Mouse (Mus musculus): Measurements from ENCODE around the gene Pla2g6. TPM values are rescaled to one million over a fixed set of nuclear protein-coding genes. Genes with fewer than 3 reads are reported as not detected.
A peak's percentile ranks its signal among the peaks of the same experiment; 100 is the strongest.

The Pla2g6 gene
- polyA plus RNA-seq, 1 experiment from 2014 or later, result 27.1 TPM

DNA sequence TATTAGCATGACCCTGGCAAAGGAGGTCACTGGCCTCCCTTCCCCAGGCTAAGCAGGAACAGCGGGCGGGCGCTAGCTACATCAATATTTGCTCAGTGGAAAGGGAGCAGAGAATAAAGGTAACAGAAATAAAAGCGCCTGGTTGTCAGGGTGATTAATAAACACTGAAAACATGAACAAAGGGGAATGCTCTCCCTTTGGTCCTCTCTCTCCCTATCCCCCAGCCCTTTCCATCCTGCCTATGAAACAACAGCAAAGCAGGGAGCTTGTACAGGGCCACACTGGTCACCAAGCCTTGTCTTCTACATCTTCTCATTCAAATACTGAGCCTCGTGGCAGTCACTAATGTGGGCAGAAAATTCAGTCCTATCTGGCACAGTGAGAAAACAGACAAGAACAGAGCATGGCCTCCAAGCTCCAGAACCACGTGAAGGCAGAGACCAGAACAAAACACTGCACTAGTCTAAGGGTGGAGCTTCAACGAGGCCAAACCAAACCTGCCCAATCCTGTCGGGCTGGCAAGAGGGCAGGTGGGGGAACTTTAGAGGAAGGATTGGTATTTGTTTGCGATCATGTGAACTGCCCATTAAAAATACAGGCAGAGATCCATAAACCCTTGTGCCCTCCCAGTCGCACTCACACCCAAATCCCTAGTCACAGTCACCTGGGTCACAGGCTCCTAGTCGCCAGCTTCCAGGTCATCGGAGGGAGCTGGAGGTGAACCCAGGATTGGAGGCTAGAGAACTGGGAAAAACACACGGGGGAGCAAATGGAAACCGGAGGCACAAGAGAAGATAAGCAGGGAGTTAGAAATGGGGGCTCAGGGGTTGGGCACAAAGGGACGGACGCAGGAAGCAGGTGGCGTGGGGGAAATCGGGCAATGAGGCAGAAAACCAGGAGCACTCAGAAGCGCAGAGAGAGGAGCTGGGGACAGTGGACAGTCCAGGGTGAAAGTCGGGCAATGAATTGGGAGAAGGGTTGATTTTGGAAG is 924 bp downstream of the Pla2g6 start:
- H3K9me3 ChIP-seq (ENCODE audit: control insufficient read depth, low read length), result no peaks in the 10 kb centered on the region
- H3K27me3 ChIP-seq (replicated peaks; ENCODE audit: control insufficient read depth, insufficient read depth, low read length), result no peaks in the 10 kb centered on the region
- H3K4me1 ChIP-seq (ENCODE audit: control insufficient read depth, insufficient read depth, low read length), result peaks cover 36% of the 10 kb centered on the region
- 12% methylated on average over 20 of the region's 20 CpGs for WGBS
- ATAC-seq, result peak; percentile 27
- peak overlapping the region; percentile 97 for H3K27ac ChIP-seq (ENCODE audit: low read length)
- H3K36me3 ChIP-seq (ENCODE audit: control insufficient read depth, insufficient read depth, low read length), result no peaks in the 10 kb centered on the region
- H3K9ac ChIP-seq (ENCODE audit: low read depth, low read length), result peak overlapping the region; percentile 82
- H3K4me2 ChIP-seq (ENCODE audit: low read depth, low read length), result peak overlapping the region; percentile 83
- H3K4me3 ChIP-seq (ENCODE audit: low read length), result peak overlapping the region; percentile 70

DNA sequence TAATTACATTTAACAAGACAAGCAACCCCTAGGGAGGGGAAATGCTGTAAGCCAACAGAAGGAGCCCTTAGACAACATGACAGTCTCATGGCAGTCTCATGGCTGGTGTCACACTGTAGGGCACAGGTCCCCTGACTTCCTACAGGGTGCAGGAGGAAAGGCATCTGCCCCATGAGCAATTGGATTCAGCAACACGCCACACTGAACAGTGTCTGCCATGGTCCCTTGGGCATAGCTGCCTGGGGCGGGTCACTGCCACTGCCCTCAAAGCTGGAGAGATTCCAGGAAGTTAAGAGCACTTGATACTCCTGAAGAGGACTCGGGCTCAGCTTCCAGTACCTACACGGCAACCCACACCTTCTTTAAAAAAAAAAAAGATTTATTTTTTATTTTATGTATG is 1.9 kb downstream of the Pla2g6 start:
- H3K4me1 ChIP-seq (ENCODE audit: control insufficient read depth, insufficient read depth, low read length), result peaks cover 36% of the 10 kb centered on the region
- 53% methylated on average over 4 of the region's 4 CpGs for WGBS
- H3K9ac ChIP-seq (ENCODE audit: low read depth, low read length), result peak overlapping the region; percentile 58
- H3K9me3 ChIP-seq (ENCODE audit: control insufficient read depth, low read length), result no peaks in the 10 kb centered on the region
- ATAC-seq, result no peak
- H3K27ac ChIP-seq (ENCODE audit: low read length), result peak overlapping the region; percentile 97
- peak overlapping the region; percentile 83 for H3K4me2 ChIP-seq (ENCODE audit: low read depth, low read length)
- peak overlapping the region; percentile 70 for H3K4me3 ChIP-seq (ENCODE audit: low read length)
- H3K36me3 ChIP-seq (ENCODE audit: control insufficient read depth, insufficient read depth, low read length), result no peaks in the 10 kb centered on the region
- no peaks in the 10 kb centered on the region for H3K27me3 ChIP-seq (replicated peaks; ENCODE audit: control insufficient read depth, insufficient read depth, low read length)

DNA sequence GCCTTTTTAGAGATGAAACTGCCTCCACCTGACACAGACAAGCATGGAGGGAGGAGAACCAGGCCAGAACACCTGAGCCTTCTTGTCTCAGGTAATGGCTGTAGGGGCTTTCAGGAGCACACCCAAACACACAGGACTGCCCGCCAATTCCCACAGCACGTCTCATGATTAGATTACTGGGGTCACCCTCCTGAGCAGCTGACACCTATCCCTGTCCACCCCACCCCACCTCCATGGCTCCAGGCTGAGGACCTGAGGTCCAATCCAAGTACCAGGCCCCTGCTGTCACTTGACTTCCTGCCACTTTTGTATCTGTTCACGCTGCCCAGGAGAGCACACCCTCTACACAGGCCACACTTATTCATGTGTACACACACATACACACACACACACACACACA is 2.4 kb downstream of the Pla2g6 start:
- peak overlapping the region; percentile 45; the same call in 1 of the 2 replicates for H3K27ac ChIP-seq (ENCODE audit: low read length)
- no peak overlapping the region for H3K4me3 ChIP-seq (ENCODE audit: low read length)
- peak overlapping the region; percentile 41; the same call in 1 of the 2 replicates for H3K9ac ChIP-seq (ENCODE audit: low read depth, low read length)
- H3K4me2 ChIP-seq (ENCODE audit: low read depth, low read length), result no peak overlapping the region
- peaks cover 36% of the 10 kb centered on the region for H3K4me1 ChIP-seq (ENCODE audit: control insufficient read depth, insufficient read depth, low read length)
- 42% methylated on average over 3 of the region's 3 CpGs for WGBS
- no peaks in the 10 kb centered on the region for H3K36me3 ChIP-seq (ENCODE audit: control insufficient read depth, insufficient read depth, low read length)
- no peaks in the 10 kb centered on the region for H3K27me3 ChIP-seq (replicated peaks; ENCODE audit: control insufficient read depth, insufficient read depth, low read length)
- no peak for ATAC-seq
- H3K9me3 ChIP-seq (ENCODE audit: control insufficient read depth, low read length), result no peaks in the 10 kb centered on the region

DNA sequence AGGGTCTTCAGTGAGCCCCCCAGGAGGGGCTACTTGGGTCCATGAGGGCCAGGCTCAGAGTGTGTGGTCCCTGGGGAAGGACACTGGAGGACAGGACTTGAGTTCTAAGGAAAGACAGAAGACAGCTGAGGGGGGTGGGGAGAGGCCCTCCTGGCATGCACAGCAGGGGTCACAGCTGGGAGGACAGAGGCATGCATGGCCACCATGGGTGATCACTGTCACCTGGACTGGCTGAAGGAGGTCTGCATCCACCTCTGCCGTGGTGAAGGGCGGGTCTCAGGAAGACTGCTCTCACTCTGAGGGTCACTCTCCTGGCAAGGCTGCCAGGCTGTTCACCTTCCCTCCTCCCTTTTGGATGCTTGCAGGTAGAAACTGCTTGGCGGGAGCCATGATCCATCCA is 3.8 kb downstream of the Pla2g6 start:
- 73% methylated on average over 3 of the region's 3 CpGs for WGBS
- H3K27ac ChIP-seq (ENCODE audit: low read length), result peak overlapping the region; percentile 83
- ATAC-seq, result no peak

DNA sequence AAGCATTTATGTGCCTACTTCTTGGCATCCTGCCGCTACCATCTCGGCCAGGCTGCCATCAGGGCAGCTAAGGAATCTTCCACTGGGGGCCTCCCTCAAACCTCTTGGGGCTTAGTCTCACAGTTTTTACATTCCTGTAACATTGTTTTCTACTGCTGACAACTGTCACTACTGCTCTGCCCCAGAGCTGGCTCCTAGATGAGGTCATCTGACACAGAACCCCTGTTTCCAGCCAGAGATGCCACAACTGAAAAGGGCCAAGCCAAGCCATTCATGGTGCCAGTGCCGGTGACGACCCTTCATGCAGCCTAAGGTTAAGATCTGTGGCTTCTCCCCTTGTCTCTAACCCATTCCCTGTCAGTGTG is 4.4 kb downstream of the Pla2g6 start:
- Histone ChIP-seq H3K27me3 (replicated peaks; ENCODE audit: control insufficient read depth, insufficient read depth, low read length) (no peaks in the 10 kb centered on the region), H3K27ac (ENCODE audit: low read length) (peak overlapping the region; percentile 83), H3K4me3 (ENCODE audit: low read length) (no peak overlapping the region), H3K9ac (ENCODE audit: low read depth, low read length) (peak overlapping the region; percentile 38; the same call in 1 of the 2 replicates), H3K4me2 (ENCODE audit: low read depth, low read length) (no peak overlapping the region), H3K36me3 (ENCODE audit: control insufficient read depth, insufficient read depth, low read length) (no peaks in the 10 kb centered on the region), H3K9me3 (ENCODE audit: control insufficient read depth, low read length) (no peaks in the 10 kb centered on the region), H3K4me1 (ENCODE audit: control insufficient read depth, insufficient read depth, low read length) (peaks cover 36% of the 10 kb centered on the region)
- no peak for ATAC-seq
- WGBS, result 78% methylated on average over 4 of the region's 4 CpGs

More for the DNA sequence above, 3.8 kb downstream of the Pla2g6 start:
- Histone ChIP-seq H3K4me2 (ENCODE audit: low read depth, low read length) (no peak overlapping the region), H3K27me3 (replicated peaks; ENCODE audit: control insufficient read depth, insufficient read depth, low read length) (no peaks in the 10 kb centered on the region), H3K36me3 (ENCODE audit: control insufficient read depth, insufficient read depth, low read length) (no peaks in the 10 kb centered on the region), H3K9ac (ENCODE audit: low read depth, low read length) (no peak overlapping the region), H3K9me3 (ENCODE audit: control insufficient read depth, low read length) (no peaks in the 10 kb centered on the region), H3K4me1 (ENCODE audit: control insufficient read depth, insufficient read depth, low read length) (peaks cover 36% of the 10 kb centered on the region), H3K4me3 (ENCODE audit: low read length) (no peak overlapping the region)

DNA sequence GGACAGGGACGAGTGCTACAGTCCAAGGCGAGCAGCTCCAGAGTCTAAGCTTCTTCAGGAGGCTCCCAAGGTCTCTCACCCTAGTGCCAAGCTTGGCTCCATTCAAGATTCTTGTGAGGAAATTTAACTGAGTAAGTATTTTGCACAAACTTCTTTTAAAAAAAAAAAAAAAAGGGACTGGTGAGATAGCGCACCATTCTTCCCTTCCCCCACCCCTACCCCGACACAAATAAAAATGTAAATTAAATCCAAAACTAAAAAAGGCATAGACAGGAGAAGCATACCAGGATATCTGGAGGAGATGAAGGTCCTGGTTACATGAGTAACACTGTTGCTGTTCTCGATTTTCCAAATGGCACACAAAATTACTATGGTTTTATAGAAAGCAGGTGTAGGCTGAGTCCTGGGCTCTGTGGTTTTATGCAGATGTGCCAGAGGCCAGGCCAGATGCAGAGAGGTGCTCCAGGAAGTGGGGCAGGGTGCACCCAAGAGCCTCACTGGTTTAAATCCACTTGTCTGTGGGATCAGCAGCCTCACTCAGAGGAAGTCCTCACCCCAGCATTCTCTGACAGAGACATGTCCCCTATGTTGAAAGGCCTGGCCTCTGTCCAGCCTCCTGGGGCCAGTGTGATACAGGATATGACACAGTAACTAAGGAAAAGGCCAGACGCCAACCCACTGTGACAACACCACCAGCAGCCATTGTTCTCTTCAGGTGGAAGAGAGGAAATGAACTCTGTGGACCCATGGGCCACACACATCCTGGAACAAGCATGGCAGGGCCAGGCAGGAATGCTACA is 5.0 kb downstream of the Pla2g6 start:
- Histone ChIP-seq H3K27ac (ENCODE audit: low read length) (peak overlapping the region; percentile 83), H3K4me3 (ENCODE audit: low read length) (no peak overlapping the region), H3K9ac (ENCODE audit: low read depth, low read length) (peak overlapping the region; percentile 38; the same call in 1 of the 2 replicates), H3K9me3 (ENCODE audit: control insufficient read depth, low read length) (no peaks in the 10 kb centered on the region), H3K4me1 (ENCODE audit: control insufficient read depth, insufficient read depth, low read length) (peaks cover 36% of the 10 kb centered on the region), H3K27me3 (replicated peaks; ENCODE audit: control insufficient read depth, insufficient read depth, low read length) (no peaks in the 10 kb centered on the region), H3K36me3 (ENCODE audit: control insufficient read depth, insufficient read depth, low read length) (no peaks in the 10 kb centered on the region), H3K4me2 (ENCODE audit: low read depth, low read length) (0 out of 2 replicates have a peak overlapping the region, but pooled peaks have one; percentile 11)
- ATAC-seq, result no peak
- WGBS, result 61% methylated on average over 6 of the region's 6 CpGs

DNA sequence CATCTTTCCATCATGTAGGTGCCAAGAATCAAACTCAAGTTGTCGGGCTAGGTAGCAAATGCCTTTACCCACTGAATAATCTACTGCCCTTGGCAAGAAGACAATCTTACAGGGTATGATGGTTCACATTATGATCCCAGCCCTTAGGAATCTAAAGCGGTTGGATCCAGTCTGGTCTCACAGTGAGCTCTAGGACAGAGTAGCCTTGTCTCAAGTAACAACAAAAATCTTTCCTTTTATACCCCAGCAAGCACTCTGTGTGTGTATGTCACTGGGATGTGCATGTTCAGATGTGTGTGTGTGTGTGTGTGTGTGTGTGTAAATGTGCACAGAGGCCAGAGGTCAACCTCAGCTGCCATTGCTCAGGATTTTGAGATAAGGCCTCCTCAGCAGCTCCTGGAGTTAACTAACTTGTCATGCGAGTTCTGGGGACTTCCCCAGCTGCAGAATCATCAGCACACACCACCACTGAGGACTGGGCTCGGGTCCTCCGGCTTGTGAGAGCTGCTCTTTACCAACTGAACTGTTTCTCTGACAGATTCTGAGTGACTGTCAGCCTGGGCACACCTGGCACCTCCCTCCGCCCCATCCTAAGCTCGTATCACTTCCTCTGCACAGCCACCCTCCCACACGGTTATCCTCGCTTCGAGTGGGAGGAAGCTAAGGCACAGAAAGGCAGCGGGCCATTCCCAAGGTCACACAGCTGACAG is 5.8 kb downstream of the Pla2g6 start:
- 0 out of 2 replicates have a peak overlapping the region, but pooled peaks have one; percentile 11 for H3K4me2 ChIP-seq (ENCODE audit: low read depth, low read length)
- no peaks in the 10 kb centered on the region for H3K36me3 ChIP-seq (ENCODE audit: control insufficient read depth, insufficient read depth, low read length)
- H3K9me3 ChIP-seq (ENCODE audit: control insufficient read depth, low read length), result no peaks in the 10 kb centered on the region
- peak overlapping the region; percentile 30; the same call in 1 of the 2 replicates for H3K9ac ChIP-seq (ENCODE audit: low read depth, low read length)
- H3K4me1 ChIP-seq (ENCODE audit: control insufficient read depth, insufficient read depth, low read length), result peaks cover 36% of the 10 kb centered on the region
- H3K4me3 ChIP-seq (ENCODE audit: low read length), result no peak overlapping the region
- H3K27me3 ChIP-seq (replicated peaks; ENCODE audit: control insufficient read depth, insufficient read depth, low read length), result no peaks in the 10 kb centered on the region
- peak; percentile 45 for ATAC-seq
- 50% methylated on average over 11 of the region's 11 CpGs for WGBS
- peak overlapping the region; percentile 83 for H3K27ac ChIP-seq (ENCODE audit: low read length)

DNA sequence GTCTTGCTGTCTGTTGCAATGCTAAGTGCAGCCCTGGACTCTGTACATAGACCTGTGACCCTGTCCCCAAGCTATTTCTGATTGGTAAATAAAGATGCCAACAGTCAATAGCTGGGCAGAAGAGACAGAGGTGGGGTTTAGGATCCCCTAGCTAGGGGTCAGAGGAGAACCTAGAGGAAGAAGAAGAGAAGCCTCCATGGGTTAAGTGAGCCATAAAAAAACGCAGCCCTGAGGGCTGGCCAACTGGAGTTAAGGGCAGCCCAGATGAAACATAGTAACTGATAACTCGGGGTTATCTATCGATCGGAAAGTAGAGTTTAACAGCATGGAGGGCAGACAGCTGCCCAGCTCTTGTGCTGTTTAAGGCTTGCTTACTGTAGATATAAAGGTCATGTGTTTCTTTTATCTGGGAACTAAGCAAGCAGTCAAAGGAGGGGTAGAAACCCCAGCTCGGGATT is 6.4 kb downstream of the Pla2g6 start:
- Histone ChIP-seq H3K4me3 (ENCODE audit: low read length) (no peak overlapping the region), H3K4me2 (ENCODE audit: low read depth, low read length) (no peak overlapping the region), H3K9me3 (ENCODE audit: control insufficient read depth, low read length) (no peaks in the 10 kb centered on the region), H3K36me3 (ENCODE audit: control insufficient read depth, insufficient read depth, low read length) (no peaks in the 10 kb centered on the region), H3K27ac (ENCODE audit: low read length) (peak overlapping the region; percentile 83), H3K9ac (ENCODE audit: low read depth, low read length) (no peak overlapping the region), H3K4me1 (ENCODE audit: control insufficient read depth, insufficient read depth, low read length) (peaks cover 32% of the 10 kb centered on the region), H3K27me3 (replicated peaks; ENCODE audit: control insufficient read depth, insufficient read depth, low read length) (no peaks in the 10 kb centered on the region)
- peak; percentile 59 for ATAC-seq
- WGBS, result 55% methylated on average over 5 of the region's 5 CpGs
